Mouse (Mus musculus): Measurements from ENCODE around the gene Rb1.

Gene Rb1

DNA sequence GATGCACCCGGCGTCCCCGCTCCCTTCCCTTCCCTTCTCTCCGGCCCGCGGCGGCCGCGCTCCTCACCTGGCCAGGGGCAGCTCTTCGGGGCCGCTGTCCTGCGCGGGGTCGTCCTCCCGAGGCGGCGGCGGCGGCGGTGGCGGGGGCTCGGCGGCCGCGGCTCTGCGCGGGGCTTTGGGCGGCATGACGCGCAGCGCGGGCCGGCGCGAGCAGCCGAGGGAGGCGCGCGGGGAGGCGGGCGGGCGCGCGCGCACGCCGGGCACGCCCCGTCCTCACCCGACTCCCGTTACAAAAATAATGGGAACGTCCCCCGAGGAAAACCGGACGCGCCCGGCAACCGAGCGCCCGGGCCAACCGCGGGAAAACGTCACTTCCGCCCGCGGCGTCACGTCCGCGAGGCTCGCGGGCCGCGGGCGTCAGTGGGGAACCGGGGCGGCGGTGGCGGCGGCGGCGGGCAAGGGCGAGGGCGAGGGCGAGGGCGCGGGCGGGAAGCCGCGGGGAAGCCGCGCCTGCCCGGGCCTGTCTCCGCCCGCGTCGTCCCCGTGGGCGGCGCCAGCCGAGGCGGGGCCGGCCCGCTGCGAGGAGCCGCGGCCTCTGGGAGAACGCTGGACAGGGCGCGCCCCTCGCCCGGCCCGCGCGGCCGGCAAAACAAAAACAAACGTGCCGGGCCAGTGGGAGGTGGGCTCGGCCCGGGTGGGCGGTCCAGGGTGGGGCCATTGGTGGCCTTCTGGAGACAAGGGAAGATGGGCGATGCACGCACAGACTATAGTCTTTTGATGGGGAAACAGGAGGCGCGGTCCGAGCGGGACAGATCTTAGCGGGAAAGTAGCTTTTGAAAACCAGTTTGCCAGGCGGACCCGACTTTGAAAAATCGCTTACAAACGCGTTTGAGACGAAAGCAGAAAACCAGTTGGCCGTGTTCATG is at the start of gene Rb1:
Gene Rb1, minus strand, starts transcription at position 367 of the 926 bp plus-strand sequence.
- peak; percentile 71 for DNase-seq (ENCODE audit: low spot score)

DNA sequence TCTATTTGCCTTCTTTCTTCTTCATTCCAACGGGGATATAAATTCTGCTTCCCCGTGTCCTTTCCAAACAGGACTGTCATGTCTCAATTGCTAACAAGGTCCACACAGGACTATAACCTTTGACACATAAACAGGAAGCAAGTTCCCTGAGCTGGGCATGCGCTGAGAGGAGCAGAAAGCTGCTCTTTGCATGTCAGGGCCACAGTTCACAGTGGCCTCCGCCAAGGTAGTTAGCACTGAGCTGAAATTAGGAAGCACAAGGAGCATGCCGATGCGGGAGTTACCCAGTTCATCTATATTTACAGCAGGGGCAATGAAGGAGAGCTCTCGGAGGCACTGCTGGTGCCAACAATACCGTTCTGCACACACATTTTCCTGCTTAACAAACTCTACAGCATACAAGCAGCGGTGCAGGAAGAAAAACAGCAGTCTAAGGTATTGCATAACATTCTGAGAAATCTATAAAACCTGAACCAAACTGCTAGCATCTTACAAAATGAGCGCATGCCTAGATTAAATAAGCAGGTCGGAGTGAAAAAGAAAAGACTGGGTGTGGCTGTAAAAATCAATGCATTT is 48.8 kb upstream of the Rb1 start:
- DNase-seq (ENCODE audit: low spot score) = no peak

DNA sequence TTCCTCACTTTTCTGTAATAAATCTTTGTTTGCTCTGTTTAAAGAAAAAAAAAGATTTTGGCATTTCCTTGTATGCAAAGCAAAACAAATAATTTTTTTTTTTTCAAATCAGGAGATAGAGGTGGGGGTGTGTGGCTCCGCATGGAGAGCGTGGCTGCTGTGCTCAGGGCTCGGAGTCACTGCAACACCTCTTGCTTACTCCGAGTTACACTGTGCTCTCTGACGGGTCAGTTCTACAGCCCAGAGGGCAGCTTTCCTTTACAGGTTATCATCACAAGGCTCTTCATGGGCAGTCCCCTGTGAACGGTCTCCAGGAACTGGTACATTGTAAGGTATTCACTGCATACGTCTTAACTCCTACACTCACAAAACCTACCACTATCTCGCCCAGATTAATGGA is 48.0 kb upstream of the Rb1 start:
- DNase-seq (ENCODE audit: low spot score) = no peak

- DNase-seq (ENCODE audit: low spot score) = no peak
Measured at GRCm38 (mm10) chr14:73372990-73373389, 47.4 kb upstream of the Rb1 start.

DNA sequence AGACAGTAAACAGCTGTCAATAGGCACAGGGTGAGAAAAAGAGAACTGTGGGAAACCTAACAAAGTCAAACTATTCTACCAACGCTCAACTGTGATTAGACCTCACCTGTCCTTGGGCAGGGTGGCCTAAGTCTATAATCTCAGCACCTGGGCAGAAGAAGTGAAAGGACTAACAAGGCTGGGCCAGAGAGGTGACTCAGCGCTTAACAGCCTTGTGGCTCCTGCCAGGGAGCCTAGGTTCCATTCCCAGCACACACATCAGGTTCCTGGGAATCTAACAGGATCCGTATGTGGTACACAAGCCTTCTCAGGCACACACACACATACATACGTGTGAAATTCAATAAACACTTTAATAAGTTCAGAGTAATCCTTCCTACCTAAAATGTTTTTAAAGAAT is 46.0 kb upstream of the Rb1 start:
- DNase-seq (ENCODE audit: low spot score) = no peak

DNA sequence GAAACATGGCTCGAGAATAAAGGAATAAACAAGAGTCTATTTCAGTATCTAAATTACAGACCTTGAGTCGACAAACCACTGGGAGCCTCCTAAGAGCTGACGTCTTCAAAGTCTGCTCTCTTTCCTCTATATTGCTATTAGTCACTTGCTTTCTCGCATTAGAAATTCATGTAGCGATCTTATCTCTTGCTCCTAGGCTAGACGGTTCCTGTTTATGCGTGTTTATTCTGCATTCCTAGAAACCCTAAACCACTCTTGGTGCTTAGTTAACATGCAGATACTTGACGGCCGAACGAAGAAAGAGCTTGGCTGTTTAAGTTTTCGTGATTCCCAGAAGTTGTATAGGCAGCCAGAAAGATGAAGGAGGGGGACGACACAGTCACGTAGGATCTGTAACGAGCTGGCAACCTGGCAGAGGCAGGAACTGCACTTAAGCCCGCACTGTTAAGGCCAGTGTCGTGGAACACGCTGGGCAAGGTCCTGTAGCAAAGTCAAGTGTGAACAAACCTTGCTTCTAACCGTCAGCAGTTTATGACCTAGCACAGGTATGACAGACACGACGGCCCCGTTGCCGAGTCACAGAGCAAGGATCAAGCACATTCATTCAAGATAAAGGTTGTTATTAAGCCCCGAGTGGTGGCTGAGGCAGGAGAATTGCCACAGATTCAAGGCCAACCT is 45.2 kb upstream of the Rb1 start:
- no peak for DNase-seq (ENCODE audit: low spot score)

DNA sequence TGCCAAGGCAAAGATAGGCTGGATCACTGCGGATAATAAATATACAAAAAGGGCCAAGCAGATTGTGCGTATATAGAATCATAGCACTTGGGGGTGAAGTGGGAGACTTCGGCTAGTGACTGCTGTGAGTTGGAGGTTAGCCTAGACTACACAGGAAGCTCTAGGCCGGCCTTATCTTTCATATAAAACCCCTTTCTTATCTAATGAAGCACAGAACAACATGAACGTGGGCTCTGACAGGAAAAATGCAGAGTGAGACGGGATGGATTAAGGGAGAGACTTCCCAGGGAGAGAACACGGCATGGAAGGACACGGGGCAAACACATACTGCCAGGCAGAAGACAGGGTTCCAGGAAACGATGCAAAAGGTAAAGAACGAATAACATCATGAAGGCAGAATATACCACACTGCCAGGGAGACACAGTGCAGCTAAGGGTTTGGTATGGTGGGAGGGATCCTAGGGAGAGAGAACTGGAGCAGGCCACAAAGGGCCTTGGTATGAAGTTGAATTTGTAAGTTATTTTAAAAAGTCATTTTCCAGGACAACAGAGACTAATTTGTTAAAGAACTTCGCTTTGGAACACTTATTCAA is 44.6 kb upstream of the Rb1 start:
- DNase-seq (ENCODE audit: low spot score) = no peak

DNA sequence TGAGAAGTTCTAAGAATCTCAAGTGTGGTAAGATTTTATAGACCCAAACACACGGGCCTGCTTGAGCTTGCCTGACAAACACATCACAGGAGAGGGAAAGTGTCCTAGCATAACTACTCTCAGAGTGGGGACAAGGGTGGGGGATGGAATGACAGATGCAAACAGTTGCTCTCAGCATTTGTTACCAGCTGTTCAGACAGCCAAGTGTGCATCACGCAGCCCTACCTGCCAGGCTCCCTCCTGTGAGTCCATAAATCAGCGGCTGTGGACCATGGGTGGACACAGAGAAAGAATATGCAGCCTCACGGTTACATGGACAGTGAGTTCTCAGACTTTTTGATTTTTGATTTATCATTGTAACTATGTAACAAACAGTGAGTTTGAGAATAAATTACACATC is 44.0 kb upstream of the Rb1 start:
- no peak for DNase-seq (ENCODE audit: low spot score)

DNA sequence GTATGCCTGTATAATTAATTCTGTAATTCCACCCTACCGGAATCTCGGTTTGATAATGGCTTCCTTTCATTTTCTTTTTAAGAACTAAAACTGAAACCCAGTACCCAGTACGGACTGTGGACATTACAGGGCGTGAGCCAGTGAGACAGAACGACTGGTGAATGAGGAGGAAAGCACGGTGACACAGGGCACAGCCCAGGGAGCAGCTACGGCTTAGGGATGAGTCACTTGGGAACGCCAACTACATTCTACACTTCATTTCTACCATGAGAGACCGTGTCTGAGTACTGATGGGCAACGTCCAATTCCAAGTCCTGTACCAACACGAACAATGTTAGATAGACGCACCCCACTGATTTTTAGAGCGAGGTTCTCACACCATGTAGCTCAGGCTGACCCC is 43.3 kb upstream of the Rb1 start:
- DNase-seq (ENCODE audit: low spot score) = no peak

DNA sequence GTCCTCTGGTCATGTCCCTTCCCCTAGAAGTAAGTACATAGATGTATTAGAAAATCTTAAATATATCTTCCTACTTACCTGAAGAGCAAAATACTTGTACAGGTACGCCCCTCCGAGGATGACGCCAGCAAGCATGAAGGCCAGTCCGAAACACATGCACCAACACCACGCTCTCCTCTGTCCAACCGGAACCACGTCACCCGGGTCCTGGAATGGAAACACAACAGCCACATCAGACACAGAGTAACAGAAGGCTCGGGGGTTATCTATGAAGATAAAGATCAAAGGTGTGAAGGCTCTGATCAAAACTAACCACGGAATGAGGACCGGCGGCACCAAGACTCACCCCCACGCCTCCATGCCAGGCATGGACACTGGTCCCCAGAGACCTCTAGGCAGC is 42.6 kb upstream of the Rb1 start:
- DNase-seq (ENCODE audit: low spot score) = no peak

GRCm38 (mm10) chr14:73366278-73366677 is 40.7 kb upstream of the Rb1 start:
- DNase-seq (ENCODE audit: low spot score) = no peak

- no peak for DNase-seq (ENCODE audit: low spot score)
Measured at GRCm38 (mm10) chr14:73363782-73364181, 38.2 kb upstream of the Rb1 start.

DNA sequence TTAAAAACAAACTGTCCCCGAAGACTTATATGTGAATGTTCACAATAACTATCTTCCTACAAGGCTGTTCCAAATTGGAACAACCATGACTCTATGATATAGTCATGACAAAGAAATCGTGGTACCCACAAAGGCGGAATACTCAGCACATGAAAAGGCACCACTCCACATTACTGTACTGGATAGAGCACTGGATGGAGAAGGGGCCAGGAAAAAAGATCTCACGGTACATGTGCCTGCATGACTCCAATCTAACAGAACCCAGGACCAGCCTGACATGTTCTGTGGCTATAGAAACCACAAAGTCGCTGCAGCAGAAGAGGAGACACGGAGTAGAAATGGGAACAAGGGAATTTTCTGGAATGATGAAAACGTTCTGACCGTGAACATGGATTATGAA is 29.1 kb upstream of the Rb1 start:
- DNase-seq (ENCODE audit: low spot score) = no peak

DNA sequence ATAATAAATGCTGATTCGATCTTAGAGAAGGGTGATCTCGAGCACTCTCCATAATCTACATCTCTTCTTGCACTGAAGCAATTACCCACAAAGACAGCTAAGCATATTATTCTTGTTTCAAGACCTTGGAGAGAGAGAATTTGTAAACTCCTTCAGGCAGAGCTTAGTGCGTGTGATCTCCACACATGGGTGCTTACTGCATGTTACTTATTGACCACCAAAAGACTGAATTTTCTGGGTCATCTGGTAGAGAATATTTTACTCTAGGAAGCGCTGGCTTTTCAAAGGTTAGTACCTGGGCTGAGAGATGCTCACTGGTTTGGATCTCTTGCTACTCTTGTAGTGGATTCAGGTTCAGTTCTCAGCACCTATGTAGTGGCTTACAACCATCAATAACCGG is 25.5 kb upstream of the Rb1 start:
- DNase-seq (ENCODE audit: low spot score) = no peak

DNA sequence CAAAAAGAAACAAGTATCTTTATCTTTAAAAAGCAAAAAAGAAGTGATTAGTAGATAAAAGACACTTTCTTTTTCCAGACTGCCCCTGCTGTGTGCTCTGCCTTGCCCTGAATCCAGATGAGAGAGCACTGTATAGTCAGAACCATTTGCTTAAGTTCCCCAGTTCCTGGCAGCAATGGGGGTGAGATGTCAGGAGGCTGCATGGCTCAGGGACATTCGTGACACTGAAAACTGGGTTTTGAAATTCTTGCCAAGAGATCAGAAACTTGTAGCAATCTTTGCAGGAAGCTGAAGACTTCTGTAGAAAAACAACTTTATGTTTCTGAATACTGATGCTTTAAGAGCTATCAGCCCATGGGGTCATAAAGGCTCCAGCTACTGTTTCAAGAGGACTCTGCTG is 24.4 kb upstream of the Rb1 start:
- DNase-seq (ENCODE audit: low spot score) = no peak

DNA sequence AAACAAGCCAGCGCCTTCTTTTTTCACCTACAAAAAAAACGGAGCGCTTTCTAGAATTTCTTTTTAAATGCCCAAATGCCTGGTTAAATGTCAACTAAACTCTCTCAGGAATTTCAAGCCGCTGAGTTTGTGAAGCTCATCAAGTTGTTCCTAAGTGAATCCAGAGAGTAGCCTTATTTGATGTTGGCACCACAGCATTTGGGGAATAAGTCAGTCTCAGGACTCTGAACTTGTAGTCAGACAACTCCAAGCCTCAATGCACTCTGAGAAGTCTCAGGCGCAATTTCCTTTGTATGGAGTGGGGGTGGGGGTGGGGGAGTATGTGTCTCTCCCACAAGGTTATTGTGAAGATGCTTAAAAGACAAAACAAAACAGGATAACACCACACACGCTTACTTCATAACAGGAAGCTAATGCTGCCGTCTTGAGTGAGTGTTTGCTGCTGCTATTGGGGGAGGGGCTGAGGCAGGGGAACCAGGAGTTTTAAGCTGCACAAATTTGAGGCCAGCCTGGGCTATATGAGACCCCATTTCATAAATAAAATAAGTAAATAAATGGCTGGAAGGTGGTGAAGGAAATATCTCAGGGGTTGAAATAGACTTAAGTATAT is 23.5 kb upstream of the Rb1 start:
- no peak for DNase-seq (ENCODE audit: low spot score)

GRCm38 (mm10) chr14:73347302-73347701 is 21.7 kb upstream of the Rb1 start:
- DNase-seq (ENCODE audit: low spot score) = no peak

DNA sequence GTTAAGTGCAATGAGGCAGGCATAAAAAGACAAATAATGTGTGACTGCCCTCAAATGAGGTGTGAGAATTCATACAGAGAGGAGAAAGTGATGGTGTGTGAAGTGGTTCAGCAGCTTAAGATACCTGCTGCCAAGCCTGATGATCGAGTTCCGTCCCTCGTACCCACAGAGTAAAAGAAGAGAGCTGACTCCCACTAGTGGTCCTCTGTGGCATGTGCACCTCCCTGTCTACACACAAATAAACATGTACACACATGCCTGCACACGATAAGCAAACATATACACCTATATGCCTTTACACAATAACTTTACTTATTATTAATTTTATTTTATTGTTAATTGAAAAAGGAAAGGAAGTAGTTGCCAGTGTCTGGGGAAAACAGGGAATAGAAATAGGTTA is 20.0 kb upstream of the Rb1 start:
- no peak for DNase-seq (ENCODE audit: low spot score)

GRCm38 (mm10) chr14:73340051-73340755 is 14.6 kb upstream of the Rb1 start:
- no peak for DNase-seq (ENCODE audit: low spot score)

DNA sequence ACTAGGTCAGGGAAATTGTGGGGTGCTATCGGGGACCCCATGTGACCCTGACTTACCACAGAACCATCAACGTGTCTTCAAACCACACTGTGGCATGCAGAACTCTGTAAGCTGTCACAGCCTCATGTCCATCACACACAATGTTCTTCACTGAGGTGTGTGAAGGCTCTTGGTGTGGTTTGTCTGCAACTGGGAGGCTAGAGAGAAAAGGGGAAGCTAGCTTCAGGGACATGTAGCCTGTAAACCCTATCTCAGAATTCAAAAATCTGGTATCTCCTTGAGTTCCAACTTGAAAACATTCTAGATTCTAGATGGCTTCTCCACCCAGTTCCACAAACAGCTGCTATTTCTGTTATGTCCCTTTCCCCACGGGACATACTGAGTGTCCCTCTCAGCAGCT is 14.0 kb upstream of the Rb1 start:
- DNase-seq (ENCODE audit: low spot score) = no peak

- DNase-seq (ENCODE audit: low spot score) = no peak
Measured at GRCm38 (mm10) chr14:73336316-73337080, 10.9 kb upstream of the Rb1 start.
